Mouse (Mus musculus): Measurements from ENCODE around the gene Slc17a9.
"Not testable (repeated sequence)": the region's sequence is repeated elsewhere in the genome, so short reads cannot be mapped to it uniquely, and the experiment has no call there.

Slc17a9 gene

GRCm38 (mm10) chr2:180710276-180711155 is 14.5 kb upstream of the Slc17a9 start:
- peak; percentile 35 for DNase-seq (ENCODE audit: low spot score)

- no peak for DNase-seq (ENCODE audit: low spot score)
Measured at GRCm38 (mm10) chr2:180711527-180711926, 13.5 kb upstream of the Slc17a9 start.

GRCm38 (mm10) chr2:180712037-180712689 is 12.9 kb upstream of the Slc17a9 start:
- DNase-seq (ENCODE audit: low spot score): no peak

- not testable (repeated sequence) for DNase-seq (ENCODE audit: low spot score)
Measured at GRCm38 (mm10) chr2:180722748-180723147, 2.3 kb upstream of the Slc17a9 start.

- DNase-seq (ENCODE audit: low spot score): no peak
Measured at GRCm38 (mm10) chr2:180723865-180724264, 1.2 kb upstream of the Slc17a9 start.

GRCm38 (mm10) chr2:180725414-180725778 is 333 bp downstream of the Slc17a9 start:
- no peak for DNase-seq (ENCODE audit: low spot score)

- DNase-seq (ENCODE audit: low spot score): no peak
Measured at GRCm38 (mm10) chr2:180725856-180726629, 980 bp downstream of the Slc17a9 start.

GRCm38 (mm10) chr2:180726658-180727442 is 1.8 kb downstream of the Slc17a9 start:
- no peak for DNase-seq (ENCODE audit: low spot score)

GRCm38 (mm10) chr2:180727613-180728021 is 2.6 kb downstream of the Slc17a9 start:
- DNase-seq (ENCODE audit: low spot score): no peak

GRCm38 (mm10) chr2:180731036-180731435 is 6.0 kb downstream of the Slc17a9 start:
- DNase-seq (ENCODE audit: low spot score): no peak

- peak; percentile 19 for DNase-seq (ENCODE audit: low spot score)
Measured at GRCm38 (mm10) chr2:180731984-180732383, 6.9 kb downstream of the Slc17a9 start.

GRCm38 (mm10) chr2:180735232-180735631 is 10.2 kb downstream of the Slc17a9 start:
- no peak for DNase-seq (ENCODE audit: low spot score)

GRCm38 (mm10) chr2:180737984-180738383 is 12.9 kb downstream of the Slc17a9 start:
- DNase-seq (ENCODE audit: low spot score): no peak

- no peak for DNase-seq (ENCODE audit: low spot score)
Measured at GRCm38 (mm10) chr2:180740349-180740748, 15.3 kb downstream of the Slc17a9 start.

- no peak for DNase-seq (ENCODE audit: low spot score)
Measured at GRCm38 (mm10) chr2:180741421-180741820, 16.4 kb downstream of the Slc17a9 start.

GRCm38 (mm10) chr2:180742820-180743219 is 17.8 kb downstream of the Slc17a9 start:
- DNase-seq (ENCODE audit: low spot score): no peak

- DNase-seq (ENCODE audit: low spot score): no peak
Measured at GRCm38 (mm10) chr2:180743321-180743720, 18.3 kb downstream of the Slc17a9 start.

- DNase-seq (ENCODE audit: low spot score): peak; percentile 88
Measured at GRCm38 (mm10) chr2:180745248-180745927, 20.3 kb downstream of the Slc17a9 start.

- DNase-seq (ENCODE audit: low spot score): no peak
Measured at GRCm38 (mm10) chr2:180746569-180747192, 21.6 kb downstream of the Slc17a9 start.

GRCm38 (mm10) chr2:180748904-180749303 is 23.8 kb downstream of the Slc17a9 start:
- DNase-seq (ENCODE audit: low spot score): no peak
